Mouse (Mus musculus): ENCODE results near the gene Mcf2. TPM values are rescaled to one million over a fixed set of nuclear protein-coding genes. Genes with fewer than 3 reads are reported as not detected.

Mcf2 gene
- polyA plus RNA-seq (2012; rRNA removed) = not detected in 2 replicates

DNA sequence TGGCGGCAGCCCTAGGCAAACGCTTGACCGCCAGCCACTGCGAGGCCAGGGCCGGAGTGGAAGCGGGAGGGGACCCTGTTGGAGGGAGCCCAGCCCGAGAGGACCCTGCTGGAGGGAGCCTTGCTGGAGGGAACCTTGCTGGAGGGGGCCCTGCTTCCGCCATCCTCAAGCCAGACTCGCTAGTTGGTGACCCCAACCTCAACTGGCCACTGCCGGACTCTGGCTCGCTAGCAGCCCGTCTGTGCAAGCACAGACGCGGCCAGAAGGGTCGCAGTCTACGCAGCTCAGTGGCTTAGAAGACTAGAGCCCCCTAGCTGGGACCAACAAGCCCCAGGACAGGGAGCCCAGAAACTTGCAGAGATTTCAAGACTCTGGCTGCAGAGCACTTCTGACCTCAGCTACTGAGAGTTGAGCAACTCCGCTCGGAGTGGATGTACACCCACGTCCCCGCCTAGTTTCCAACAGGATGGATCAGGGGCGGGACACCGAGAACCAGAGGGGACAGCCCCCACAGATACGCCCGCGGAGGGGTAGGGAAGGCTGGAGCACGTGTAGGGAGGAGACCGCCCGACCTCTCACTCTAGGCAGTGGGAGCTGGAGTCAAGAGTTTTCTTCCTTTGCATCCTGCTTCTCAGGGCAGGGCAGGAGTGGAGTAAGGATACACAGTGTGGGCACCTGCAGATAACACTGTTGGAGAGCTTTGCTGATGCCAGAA, at the start of gene Mcf2:
TSS of gene Mcf2 (minus strand) at position 346 of the 715 bp plus-strand sequence.
- no peak for TF ChIP-seq CTCF (IDR thresholded peaks at IDR 0.05; ENCODE audit: borderline replicate concordance, control insufficient read depth, extremely low read depth, insufficient read depth, low read length, poor library complexity)
- Histone ChIP-seq H3K27me3 (ENCODE audit: control insufficient read depth, insufficient read depth, low read length) (no peaks in the 10 kb centered on the region), H3K4me3 (ENCODE audit: control insufficient read depth, insufficient read depth, low read length) (no peak within 1 kb of the TSS), H3K4me1 (replicated peaks; ENCODE audit: control insufficient read depth, insufficient read depth, low read length) (no peaks in the 10 kb centered on the region), H3K27ac (ENCODE audit: control insufficient read depth, insufficient read depth, low read length) (no peak within 1 kb of the TSS), H3K36me3 (ENCODE audit: control insufficient read depth, insufficient read depth, low read length) (no peaks in the 10 kb centered on the region)
- 6% methylated on average over 28 of the region's 28 CpGs for WGBS
- DNase-seq = no peak

DNA sequence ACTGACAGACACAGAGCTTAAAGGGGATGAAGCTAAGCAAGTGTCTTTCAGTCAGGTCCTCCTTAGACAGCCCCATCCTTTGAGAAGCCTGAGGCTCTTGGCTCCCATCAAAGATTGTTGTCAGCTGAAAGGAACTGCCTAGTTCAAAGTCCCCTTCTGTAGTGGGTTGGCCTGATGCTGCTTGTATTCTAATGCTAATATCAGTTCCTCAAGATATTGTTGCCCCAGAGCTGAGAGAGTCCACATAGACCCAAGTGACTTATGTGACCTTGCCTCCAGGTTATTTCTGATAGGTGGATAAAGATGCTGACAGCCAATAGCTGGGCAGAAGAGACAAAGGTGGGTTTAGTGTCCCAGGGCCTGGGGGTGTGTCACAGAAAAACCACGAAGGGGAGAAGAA, 8.8 kb upstream of the Mcf2 start:
- no peaks in the 10 kb centered on the region for H3K4me1 ChIP-seq (replicated peaks; ENCODE audit: control insufficient read depth, insufficient read depth, low read length)
- no peaks in the 10 kb centered on the region for H3K36me3 ChIP-seq (ENCODE audit: control insufficient read depth, insufficient read depth, low read length)
- TF ChIP-seq POLR2A (IDR thresholded peaks at IDR 0.05; ENCODE audit: control insufficient read depth, extremely low read depth, insufficient read depth, low read length, poor library complexity) = no peak
- TF ChIP-seq CTCF (IDR thresholded peaks at IDR 0.05; ENCODE audit: borderline replicate concordance, control insufficient read depth, extremely low read depth, insufficient read depth, low read length, poor library complexity) = no peak
- H3K27ac ChIP-seq (ENCODE audit: control insufficient read depth, insufficient read depth, low read length) = no peak overlapping the region
- no peak overlapping the region for H3K4me3 ChIP-seq (ENCODE audit: control insufficient read depth, insufficient read depth, low read length)
- WGBS = 38% methylated on average over 1 of the region's 1 CpGs
- no peak for DNase-seq
- no peaks in the 10 kb centered on the region for H3K27me3 ChIP-seq (ENCODE audit: control insufficient read depth, insufficient read depth, low read length)

DNA sequence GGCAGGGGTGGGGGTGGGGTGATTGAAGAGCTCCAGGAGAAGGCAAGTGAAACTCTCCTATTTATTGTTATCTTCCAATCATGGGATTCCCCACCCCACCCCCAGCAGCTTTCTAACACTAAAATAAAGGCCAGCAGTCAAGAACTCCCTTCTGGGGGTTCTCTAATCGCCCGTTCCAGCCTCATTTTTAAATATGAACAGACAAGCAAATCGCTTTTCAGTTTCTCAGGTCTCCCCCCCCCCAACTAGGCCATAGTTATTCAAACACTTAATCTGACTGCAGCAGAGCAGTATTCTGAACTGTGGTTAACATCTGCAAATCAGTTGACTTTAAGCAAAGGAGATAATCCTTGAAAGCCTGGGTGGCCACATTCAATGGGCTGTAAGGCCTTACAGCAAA, 3.7 kb upstream of the Mcf2 start:
- no peaks in the 10 kb centered on the region for H3K4me1 ChIP-seq (replicated peaks; ENCODE audit: control insufficient read depth, insufficient read depth, low read length)
- H3K27ac ChIP-seq (ENCODE audit: control insufficient read depth, insufficient read depth, low read length) = no peak overlapping the region
- no peaks in the 10 kb centered on the region for H3K36me3 ChIP-seq (ENCODE audit: control insufficient read depth, insufficient read depth, low read length)
- DNase-seq = no peak
- TF ChIP-seq CTCF (IDR thresholded peaks at IDR 0.05; ENCODE audit: borderline replicate concordance, control insufficient read depth, extremely low read depth, insufficient read depth, low read length, poor library complexity) = no peak
- WGBS = 96% methylated on average over 3 of the region's 3 CpGs
- H3K4me3 ChIP-seq (ENCODE audit: control insufficient read depth, insufficient read depth, low read length) = no peak overlapping the region
- no peaks in the 10 kb centered on the region for H3K27me3 ChIP-seq (ENCODE audit: control insufficient read depth, insufficient read depth, low read length)

DNA sequence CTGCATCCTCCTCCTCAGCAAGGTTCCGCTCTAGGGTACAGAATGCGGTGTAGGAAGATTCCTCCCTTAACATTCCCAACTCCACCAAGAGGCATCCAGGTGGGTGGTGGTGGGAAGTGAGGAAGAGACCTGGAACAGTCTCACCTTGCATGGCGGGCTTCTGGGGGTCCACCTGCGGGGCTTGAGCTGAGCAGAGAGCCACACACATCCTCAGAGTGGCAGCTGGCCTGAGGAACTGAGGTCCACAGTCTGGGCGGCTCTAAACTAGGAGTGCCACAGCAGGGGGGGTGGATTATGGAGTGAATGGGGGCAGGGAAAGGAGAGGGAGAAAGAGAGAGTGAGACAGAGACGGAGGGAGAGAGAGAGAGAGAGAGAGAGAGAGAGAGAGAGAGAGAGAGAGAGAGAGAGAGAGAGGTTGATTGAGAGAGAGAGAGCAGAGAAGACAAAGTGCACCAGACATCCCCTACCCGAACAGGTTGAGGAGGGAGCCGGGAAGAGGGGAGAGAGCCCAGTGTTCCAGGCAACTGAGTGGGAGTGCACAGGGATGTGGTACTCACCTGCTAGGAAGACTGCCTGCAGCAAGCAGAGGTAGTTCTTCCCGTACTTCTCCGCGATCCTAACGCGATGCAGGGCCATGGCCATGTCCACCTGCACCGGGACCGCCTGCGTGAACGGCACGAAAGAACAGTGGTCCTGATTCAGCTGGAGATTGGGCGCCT, 705 bp downstream of the Mcf2 start:
- Histone ChIP-seq H3K4me1 (replicated peaks; ENCODE audit: control insufficient read depth, insufficient read depth, low read length) (no peaks in the 10 kb centered on the region), H3K27me3 (ENCODE audit: control insufficient read depth, insufficient read depth, low read length) (no peaks in the 10 kb centered on the region), H3K36me3 (ENCODE audit: control insufficient read depth, insufficient read depth, low read length) (no peaks in the 10 kb centered on the region), H3K4me3 (ENCODE audit: control insufficient read depth, insufficient read depth, low read length) (no peak overlapping the region), H3K27ac (ENCODE audit: control insufficient read depth, insufficient read depth, low read length) (no peak overlapping the region)
- TF ChIP-seq POLR2A (IDR thresholded peaks at IDR 0.05; ENCODE audit: control insufficient read depth, extremely low read depth, insufficient read depth, low read length, poor library complexity) (no peak), CTCF (IDR thresholded peaks at IDR 0.05; ENCODE audit: borderline replicate concordance, control insufficient read depth, extremely low read depth, insufficient read depth, low read length, poor library complexity) (no peak)
- DNase-seq = no peak
- WGBS = 5% methylated on average over 19 of the region's 19 CpGs

DNA sequence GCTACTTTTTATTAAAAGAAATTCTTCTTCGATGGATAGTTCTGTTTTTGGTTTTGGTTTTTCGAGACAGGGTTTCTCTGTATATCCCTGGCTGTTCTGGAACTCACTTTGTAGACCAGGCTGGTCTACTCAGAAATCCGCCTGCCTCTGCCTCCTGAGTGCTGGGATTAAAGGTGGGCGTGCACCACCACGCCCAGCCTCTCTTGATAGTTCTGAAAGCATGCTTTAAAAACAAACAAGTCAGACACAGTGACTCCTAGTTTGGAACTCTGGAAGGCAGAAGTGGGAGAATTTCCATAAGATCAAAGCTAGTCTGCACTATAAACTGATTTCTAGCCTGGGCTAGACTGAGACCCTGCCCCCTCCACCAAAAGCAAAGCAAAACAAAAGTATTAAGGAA, 8.8 kb downstream of the Mcf2 start:
- no peak for DNase-seq
- Histone ChIP-seq H3K36me3 (ENCODE audit: control insufficient read depth, insufficient read depth, low read length) (no peaks in the 10 kb centered on the region), H3K27me3 (ENCODE audit: control insufficient read depth, insufficient read depth, low read length) (no peaks in the 10 kb centered on the region), H3K4me1 (replicated peaks; ENCODE audit: control insufficient read depth, insufficient read depth, low read length) (no peaks in the 10 kb centered on the region), H3K4me3 (ENCODE audit: control insufficient read depth, insufficient read depth, low read length) (no peak overlapping the region), H3K27ac (ENCODE audit: control insufficient read depth, insufficient read depth, low read length) (no peak overlapping the region)
- 96% methylated on average over 5 of the region's 5 CpGs for WGBS
- no peak for TF ChIP-seq POLR2A (IDR thresholded peaks at IDR 0.05; ENCODE audit: control insufficient read depth, extremely low read depth, insufficient read depth, low read length, poor library complexity)
- TF ChIP-seq CTCF (IDR thresholded peaks at IDR 0.05; ENCODE audit: borderline replicate concordance, control insufficient read depth, extremely low read depth, insufficient read depth, low read length, poor library complexity) = no peak

DNA sequence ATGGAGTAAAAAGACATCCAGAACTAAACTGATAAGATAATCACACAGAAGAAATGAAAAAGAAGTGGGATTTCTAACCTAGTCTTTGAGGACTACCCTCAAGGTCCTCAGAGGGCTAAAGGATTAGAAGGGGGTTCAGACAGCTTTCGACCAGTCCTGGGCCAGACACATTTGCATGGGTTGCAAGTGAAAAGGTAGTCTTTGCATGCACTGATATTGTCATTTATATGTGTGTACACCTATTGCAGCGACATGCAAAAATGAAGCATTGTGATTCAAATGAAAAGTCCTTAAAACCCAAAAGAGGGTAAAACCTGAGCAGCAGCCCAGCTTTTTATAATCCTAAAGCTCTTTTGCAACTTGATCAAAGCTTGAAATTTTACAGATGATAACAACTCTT, 9.4 kb downstream of the Mcf2 start:
- Histone ChIP-seq H3K27me3 (ENCODE audit: control insufficient read depth, insufficient read depth, low read length) (no peaks in the 10 kb centered on the region), H3K4me3 (ENCODE audit: control insufficient read depth, insufficient read depth, low read length) (no peak overlapping the region), H3K36me3 (ENCODE audit: control insufficient read depth, insufficient read depth, low read length) (no peaks in the 10 kb centered on the region), H3K27ac (ENCODE audit: control insufficient read depth, insufficient read depth, low read length) (no peak overlapping the region), H3K4me1 (replicated peaks; ENCODE audit: control insufficient read depth, insufficient read depth, low read length) (no peaks in the 10 kb centered on the region)
- DNase-seq = no peak
- WGBS = 92% methylated on average over 2 of the region's 2 CpGs
- TF ChIP-seq POLR2A (IDR thresholded peaks at IDR 0.05; ENCODE audit: control insufficient read depth, extremely low read depth, insufficient read depth, low read length, poor library complexity) = no peak

DNA sequence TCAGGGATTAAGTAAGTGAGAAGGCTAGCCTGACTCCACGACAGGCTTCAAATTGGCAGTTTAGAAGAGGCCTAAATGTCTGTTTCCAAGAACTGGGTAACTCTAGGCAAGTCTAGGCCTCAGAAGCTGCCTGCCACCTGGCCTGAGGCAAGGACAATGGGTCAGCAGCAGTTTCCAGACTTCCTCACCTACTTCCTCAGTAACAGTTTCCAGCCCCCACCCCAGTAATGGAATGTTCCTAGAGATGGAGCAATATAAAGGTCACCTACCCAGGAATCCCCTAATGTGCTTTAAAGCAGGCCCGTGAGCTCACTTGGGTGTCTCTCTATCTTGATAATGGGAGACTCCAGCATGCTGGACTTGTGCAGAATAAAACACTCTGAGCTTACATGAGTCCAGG, 10.1 kb downstream of the Mcf2 start:
- H3K4me1 ChIP-seq (replicated peaks; ENCODE audit: control insufficient read depth, insufficient read depth, low read length) = no peaks in the 10 kb centered on the region
- no peak for DNase-seq
- H3K27me3 ChIP-seq (ENCODE audit: control insufficient read depth, insufficient read depth, low read length) = no peaks in the 10 kb centered on the region
- H3K36me3 ChIP-seq (ENCODE audit: control insufficient read depth, insufficient read depth, low read length) = no peaks in the 10 kb centered on the region
- no peak overlapping the region for H3K27ac ChIP-seq (ENCODE audit: control insufficient read depth, insufficient read depth, low read length)
- no peak overlapping the region for H3K4me3 ChIP-seq (ENCODE audit: control insufficient read depth, insufficient read depth, low read length)
- TF ChIP-seq POLR2A (IDR thresholded peaks at IDR 0.05; ENCODE audit: control insufficient read depth, extremely low read depth, insufficient read depth, low read length, poor library complexity) (no peak), CTCF (IDR thresholded peaks at IDR 0.05; ENCODE audit: borderline replicate concordance, control insufficient read depth, extremely low read depth, insufficient read depth, low read length, poor library complexity) (no peak)
- 89% methylated on average over 2 of the region's 2 CpGs for WGBS
